Mouse (Mus musculus): ENCODE data around the gene Dhrs1. TPM values are rescaled to one million over a fixed set of nuclear protein-coding genes. Genes with fewer than 3 reads are reported as not detected.

Dhrs1 gene
- polyA plus RNA-seq, 1 experiment from 2014 or later: 81.9 TPM

DNA sequence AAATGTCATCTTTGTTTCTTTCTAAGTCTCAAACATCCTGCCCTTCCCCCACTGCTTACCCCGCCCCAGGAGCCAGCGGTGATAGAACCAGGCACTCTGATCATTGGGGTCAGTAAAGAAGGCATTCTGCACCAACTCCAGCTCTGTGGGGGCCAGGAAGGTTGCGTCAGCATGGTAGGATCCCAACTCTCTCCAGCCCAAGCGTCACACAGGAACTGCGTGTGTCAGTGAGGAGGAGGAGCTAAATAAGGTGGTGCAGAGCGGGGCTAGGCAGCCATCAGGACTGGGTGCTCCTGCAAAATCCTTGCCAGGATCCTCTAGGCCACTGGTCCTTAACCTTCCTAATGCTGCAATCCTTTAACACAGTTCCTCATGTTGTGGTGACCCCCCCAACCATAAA lies 25.8 kb downstream of the Dhrs1 start:
- no peak overlapping the region for H3K4me2 ChIP-seq (ENCODE audit: low read length)
- 92% methylated on average over 6 of the region's 6 CpGs for WGBS
- ATAC-seq: no peak
- H3K9me3 ChIP-seq (ENCODE audit: control insufficient read depth, low read length): no peaks in the 10 kb centered on the region
- no peak overlapping the region for H3K4me3 ChIP-seq (replicated peaks; ENCODE audit: low read length)
- H3K4me1 ChIP-seq (replicated peaks; ENCODE audit: control insufficient read depth, insufficient read depth, low read length): peaks cover 11% of the 10 kb centered on the region
- peaks cover 2% of the 10 kb centered on the region; the same call in 1 of the 2 replicates for H3K36me3 ChIP-seq (ENCODE audit: control insufficient read depth, insufficient read depth)
- H3K27me3 ChIP-seq (replicated peaks; ENCODE audit: control insufficient read depth, insufficient read depth, low read length): no peaks in the 10 kb centered on the region
- H3K27ac ChIP-seq (ENCODE audit: low read length): no peak overlapping the region
- no peak overlapping the region for H3K9ac ChIP-seq (replicated peaks; ENCODE audit: low read depth, low read length)

GRCm38 (mm10) chr14:55716884-55717283 lies 28.6 kb downstream of the Dhrs1 start:
- WGBS: 93% methylated on average over 8 of the region's 8 CpGs
- no peak overlapping the region for H3K9ac ChIP-seq (replicated peaks; ENCODE audit: low read depth, low read length)
- H3K4me1 ChIP-seq (replicated peaks; ENCODE audit: control insufficient read depth, insufficient read depth, low read length): peaks cover 8% of the 10 kb centered on the region
- no peaks in the 10 kb centered on the region for H3K9me3 ChIP-seq (ENCODE audit: control insufficient read depth, low read length)
- no peak overlapping the region for H3K27ac ChIP-seq (ENCODE audit: low read length)
- peaks cover 2% of the 10 kb centered on the region; the same call in 1 of the 2 replicates for H3K36me3 ChIP-seq (ENCODE audit: control insufficient read depth, insufficient read depth)
- H3K27me3 ChIP-seq (replicated peaks; ENCODE audit: control insufficient read depth, insufficient read depth, low read length): peaks cover 2% of the 10 kb centered on the region; the same call in 1 of the 2 replicates
- ATAC-seq: no peak
- H3K4me3 ChIP-seq (replicated peaks; ENCODE audit: low read length): no peak overlapping the region
- no peak overlapping the region for H3K4me2 ChIP-seq (ENCODE audit: low read length)

DNA sequence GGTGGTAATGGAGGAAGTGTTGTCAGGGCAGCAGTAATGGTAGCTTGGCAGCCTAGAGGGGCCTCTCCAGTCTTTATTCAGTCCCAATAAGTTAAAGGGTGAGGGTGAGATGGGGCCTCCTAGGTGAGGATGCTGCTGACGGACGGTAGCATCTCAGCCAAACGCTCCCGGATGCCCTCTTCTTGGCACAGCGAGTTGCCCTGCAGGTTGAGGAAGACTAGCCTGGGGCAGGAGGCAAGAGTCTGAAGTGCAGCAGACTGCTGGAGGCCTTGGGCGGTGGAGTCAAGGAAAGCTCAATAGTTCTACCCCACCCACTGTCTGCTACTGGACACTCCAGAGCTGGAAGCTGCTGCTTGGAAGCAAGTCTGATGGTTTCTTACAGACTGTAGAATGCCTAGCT lies 29.2 kb downstream of the Dhrs1 start:
- peaks cover 4% of the 10 kb centered on the region for H3K4me1 ChIP-seq (replicated peaks; ENCODE audit: control insufficient read depth, insufficient read depth, low read length)
- WGBS: 94% methylated on average over 6 of the region's 6 CpGs
- peaks cover 2% of the 10 kb centered on the region; the same call in 1 of the 2 replicates for H3K36me3 ChIP-seq (ENCODE audit: control insufficient read depth, insufficient read depth)
- no peaks in the 10 kb centered on the region for H3K9me3 ChIP-seq (ENCODE audit: control insufficient read depth, low read length)
- H3K27ac ChIP-seq (ENCODE audit: low read length): no peak overlapping the region
- no peak overlapping the region for H3K4me3 ChIP-seq (replicated peaks; ENCODE audit: low read length)
- no peak for ATAC-seq
- H3K9ac ChIP-seq (replicated peaks; ENCODE audit: low read depth, low read length): no peak overlapping the region
- H3K4me2 ChIP-seq (ENCODE audit: low read length): no peak overlapping the region
- H3K27me3 ChIP-seq (replicated peaks; ENCODE audit: control insufficient read depth, insufficient read depth, low read length): peaks cover 2% of the 10 kb centered on the region; the same call in 1 of the 2 replicates

DNA sequence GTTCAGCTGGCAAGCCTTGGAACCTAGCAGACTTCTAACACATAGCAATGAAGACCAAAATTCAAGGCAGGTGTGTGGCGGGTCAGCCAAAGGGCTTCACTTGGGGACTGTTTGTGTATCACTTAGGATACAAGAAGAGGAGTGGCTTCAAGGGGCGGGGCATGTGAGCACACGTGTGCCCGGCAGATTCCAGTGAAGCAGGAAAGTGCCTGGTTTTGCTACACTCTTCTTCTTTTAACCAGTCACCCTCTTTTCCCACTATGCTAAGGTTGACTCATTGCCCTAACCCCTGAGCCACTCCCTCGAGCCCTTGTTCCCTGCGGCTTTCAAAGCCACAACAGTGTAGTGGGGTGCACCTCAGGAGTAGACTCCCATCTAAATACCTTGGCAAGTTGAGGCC lies 30.6 kb downstream of the Dhrs1 start:
- no peak for ATAC-seq

GRCm38 (mm10) chr14:55713729-55714122 lies 31.8 kb downstream of the Dhrs1 start, which contains the start of gene Tgm1:
TSS of gene Tgm1 (minus strand) at chr14:55713926.
- H3K27ac ChIP-seq (ENCODE audit: low read length): no peak within 1 kb of the TSS
- H3K4me3 ChIP-seq (replicated peaks; ENCODE audit: low read length): no peak within 1 kb of the TSS
- H3K4me2 ChIP-seq (ENCODE audit: low read length): no peak within 1 kb of the TSS
- WGBS: 30% methylated on average over 4 of the region's 4 CpGs
- H3K9ac ChIP-seq (replicated peaks; ENCODE audit: low read depth, low read length): no peak within 1 kb of the TSS
- H3K27me3 ChIP-seq (replicated peaks; ENCODE audit: control insufficient read depth, insufficient read depth, low read length): peaks cover 2% of the 10 kb centered on the region; the same call in 1 of the 2 replicates
- no peak for ATAC-seq
- H3K4me1 ChIP-seq (replicated peaks; ENCODE audit: control insufficient read depth, insufficient read depth, low read length): no peaks in the 10 kb centered on the region
- no peaks in the 10 kb centered on the region for H3K9me3 ChIP-seq (ENCODE audit: control insufficient read depth, low read length)
- H3K36me3 ChIP-seq (ENCODE audit: control insufficient read depth, insufficient read depth): peaks cover 2% of the 10 kb centered on the region; the same call in 1 of the 2 replicates

More for the DNA sequence above, 30.6 kb downstream of the Dhrs1 start:
- Histone ChIP-seq H3K4me2 (ENCODE audit: low read length) (no peak overlapping the region), H3K36me3 (ENCODE audit: control insufficient read depth, insufficient read depth) (peaks cover 2% of the 10 kb centered on the region; the same call in 1 of the 2 replicates), H3K27me3 (replicated peaks; ENCODE audit: control insufficient read depth, insufficient read depth, low read length) (peaks cover 2% of the 10 kb centered on the region; the same call in 1 of the 2 replicates), H3K27ac (ENCODE audit: low read length) (no peak overlapping the region), H3K4me1 (replicated peaks; ENCODE audit: control insufficient read depth, insufficient read depth, low read length) (no peaks in the 10 kb centered on the region), H3K9ac (replicated peaks; ENCODE audit: low read depth, low read length) (no peak overlapping the region), H3K9me3 (ENCODE audit: control insufficient read depth, low read length) (no peaks in the 10 kb centered on the region), H3K4me3 (replicated peaks; ENCODE audit: low read length) (no peak overlapping the region)
- 38% methylated on average over 6 of the region's 6 CpGs for WGBS

DNA sequence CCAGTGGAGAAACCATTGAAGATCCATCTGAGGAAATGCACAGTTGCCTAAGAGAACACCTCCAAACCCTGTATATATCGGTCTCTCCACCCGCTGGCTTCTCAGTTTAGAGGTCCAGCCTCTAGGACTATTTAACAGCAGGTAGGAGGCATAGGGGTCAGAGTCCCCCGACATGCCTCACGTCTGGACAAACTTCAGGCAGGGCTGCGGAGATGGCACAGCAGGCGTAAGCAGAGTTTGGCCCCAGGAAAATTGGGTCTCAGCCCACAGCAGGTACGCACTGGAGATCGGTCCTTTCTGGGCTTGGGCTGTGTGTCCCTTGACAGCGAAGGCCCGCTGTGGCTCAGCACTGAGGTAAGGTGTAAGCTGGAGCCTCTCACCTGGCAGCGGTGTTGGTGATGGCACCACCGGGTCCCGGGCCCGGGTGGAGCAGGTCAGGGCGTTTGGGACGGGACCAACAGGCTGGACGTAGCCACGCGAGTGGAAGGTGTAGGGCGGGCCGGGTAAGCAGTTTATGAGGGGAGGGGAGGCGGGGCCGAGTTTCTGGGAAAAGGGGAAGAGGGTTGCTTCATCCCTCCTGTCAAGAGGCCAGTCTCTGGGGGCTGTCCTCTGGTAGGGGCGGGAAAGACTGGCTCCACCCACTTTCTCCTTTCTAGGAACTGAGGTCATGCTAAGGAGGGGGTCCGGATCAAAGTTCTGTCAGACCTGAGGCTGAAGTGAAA lies 32.3 kb downstream of the Dhrs1 start:
- Histone ChIP-seq H3K27me3 (replicated peaks; ENCODE audit: control insufficient read depth, insufficient read depth, low read length) (peaks cover 2% of the 10 kb centered on the region; the same call in 1 of the 2 replicates), H3K27ac (ENCODE audit: low read length) (no peak overlapping the region), H3K36me3 (ENCODE audit: control insufficient read depth, insufficient read depth) (peaks cover 2% of the 10 kb centered on the region; the same call in 1 of the 2 replicates), H3K9me3 (ENCODE audit: control insufficient read depth, low read length) (no peaks in the 10 kb centered on the region), H3K4me1 (replicated peaks; ENCODE audit: control insufficient read depth, insufficient read depth, low read length) (no peaks in the 10 kb centered on the region), H3K4me2 (ENCODE audit: low read length) (no peak overlapping the region), H3K4me3 (replicated peaks; ENCODE audit: low read length) (no peak overlapping the region), H3K9ac (replicated peaks; ENCODE audit: low read depth, low read length) (no peak overlapping the region)
- ATAC-seq: no peak
- 16% methylated on average over 25 of the region's 25 CpGs for WGBS

GRCm38 (mm10) chr14:55711786-55712185 lies 33.7 kb downstream of the Dhrs1 start:
- Histone ChIP-seq H3K4me3 (replicated peaks; ENCODE audit: low read length) (no peak overlapping the region), H3K36me3 (ENCODE audit: control insufficient read depth, insufficient read depth) (no peaks in the 10 kb centered on the region), H3K4me1 (replicated peaks; ENCODE audit: control insufficient read depth, insufficient read depth, low read length) (no peaks in the 10 kb centered on the region), H3K4me2 (ENCODE audit: low read length) (no peak overlapping the region), H3K9me3 (ENCODE audit: control insufficient read depth, low read length) (no peaks in the 10 kb centered on the region), H3K27ac (ENCODE audit: low read length) (no peak overlapping the region), H3K27me3 (replicated peaks; ENCODE audit: control insufficient read depth, insufficient read depth, low read length) (peaks cover 2% of the 10 kb centered on the region; the same call in 1 of the 2 replicates), H3K9ac (replicated peaks; ENCODE audit: low read depth, low read length) (no peak overlapping the region)
- WGBS: 84% methylated on average over 7 of the region's 7 CpGs
- ATAC-seq: no peak

GRCm38 (mm10) chr14:55709509-55709908 lies 36.0 kb downstream of the Dhrs1 start:
- Histone ChIP-seq H3K4me2 (ENCODE audit: low read length) (no peak overlapping the region), H3K4me1 (replicated peaks; ENCODE audit: control insufficient read depth, insufficient read depth, low read length) (no peaks in the 10 kb centered on the region), H3K9ac (replicated peaks; ENCODE audit: low read depth, low read length) (no peak overlapping the region), H3K27me3 (replicated peaks; ENCODE audit: control insufficient read depth, insufficient read depth, low read length) (peaks cover 2% of the 10 kb centered on the region; the same call in 1 of the 2 replicates), H3K9me3 (ENCODE audit: control insufficient read depth, low read length) (no peaks in the 10 kb centered on the region), H3K27ac (ENCODE audit: low read length) (no peak overlapping the region), H3K36me3 (ENCODE audit: control insufficient read depth, insufficient read depth) (no peaks in the 10 kb centered on the region), H3K4me3 (replicated peaks; ENCODE audit: low read length) (no peak overlapping the region)
- 88% methylated on average over 4 of the region's 4 CpGs for WGBS
- no peak for ATAC-seq

- Histone ChIP-seq H3K27me3 (replicated peaks; ENCODE audit: control insufficient read depth, insufficient read depth, low read length) (no peaks in the 10 kb centered on the region), H3K9me3 (ENCODE audit: control insufficient read depth, low read length) (no peaks in the 10 kb centered on the region), H3K9ac (replicated peaks; ENCODE audit: low read depth, low read length) (no peak overlapping the region), H3K27ac (ENCODE audit: low read length) (no peak overlapping the region), H3K4me2 (ENCODE audit: low read length) (no peak overlapping the region), H3K36me3 (ENCODE audit: control insufficient read depth, insufficient read depth) (no peaks in the 10 kb centered on the region), H3K4me3 (replicated peaks; ENCODE audit: low read length) (no peak overlapping the region), H3K4me1 (replicated peaks; ENCODE audit: control insufficient read depth, insufficient read depth, low read length) (no peaks in the 10 kb centered on the region)
- no peak for ATAC-seq
- 86% methylated on average over 5 of the region's 5 CpGs for WGBS
These were observed 38.1 kb downstream of the Dhrs1 start for GRCm38 (mm10) chr14:55707397-55707796.
